Mouse (Mus musculus): ENCODE results near the gene Sag.

DNA sequence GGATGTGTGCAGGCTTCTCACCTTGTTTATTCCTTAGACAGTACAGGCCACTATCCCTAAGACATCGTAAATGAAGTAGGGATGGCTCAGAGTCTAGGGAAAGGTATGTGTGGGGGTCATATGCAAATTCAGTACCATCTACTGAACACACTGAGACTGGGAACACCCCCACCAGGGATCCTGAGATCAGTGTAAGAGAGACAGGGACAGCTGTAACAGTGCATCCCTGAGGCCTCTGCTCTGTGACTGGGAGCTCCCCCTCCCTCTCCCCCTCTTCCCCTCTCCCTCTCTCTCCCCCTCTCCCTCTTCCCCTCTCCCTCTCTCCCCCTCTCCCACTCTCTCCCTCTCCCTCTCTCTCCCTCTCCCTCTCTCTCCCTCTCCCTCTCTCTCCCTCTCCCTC lies 33.0 kb downstream of the Sag start:
- no peak for TF ChIP-seq CTCF (IDR thresholded peaks at IDR 0.05; ENCODE audit: low read depth, low read length)
- no peak for TF ChIP-seq POLR2A (IDR thresholded peaks at IDR 0.05; ENCODE audit: insufficient read depth, low read length)
- no peak for TF ChIP-seq EP300 (IDR thresholded peaks at IDR 0.05; ENCODE audit: insufficient read depth, low read depth, low read length)

Measured in ES-Bruce4 (cell line).